Mouse (Mus musculus): ENCODE measurements around the gene Satb2. TPM values are rescaled to one million over a fixed set of nuclear protein-coding genes. Genes with fewer than 3 reads are reported as not detected.

Gene Satb2
- total RNA-seq, 1 experiment from 2014 or later, result 0.20 TPM

GRCm38 (mm10) chr1:56811486-56811885 lies 167.0 kb downstream of the Satb2 start:
- ATAC-seq (replicated peaks in 1 of 2; ENCODE audit: insufficient read depth in 1 of 2, low FRiP score in 2 of 2, low TSS enrichment in 1 of 2, low read depth in 1 of 2, poor library complexity in 2 of 2, severe bottlenecking in 2 of 2), result no peak

DNA sequence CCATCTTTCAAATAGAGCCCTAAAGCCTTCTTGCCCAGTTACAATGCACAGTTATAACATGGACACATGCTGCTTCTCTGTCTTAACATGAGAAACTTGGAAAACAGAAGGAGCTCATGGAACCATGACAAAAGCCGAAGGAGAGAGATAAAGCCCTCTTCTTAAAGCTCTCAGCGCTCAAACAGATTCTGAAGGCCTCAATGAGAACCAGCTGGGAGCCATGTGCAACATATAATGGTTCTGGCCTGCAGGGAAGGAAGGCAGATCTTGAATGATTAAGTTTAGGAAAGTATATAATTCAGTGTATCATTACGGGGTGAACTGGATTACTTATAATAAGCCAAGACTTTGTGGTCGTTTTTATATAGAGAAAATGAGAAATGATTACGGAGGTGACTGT lies 172.4 kb downstream of the Satb2 start:
- ATAC-seq (replicated peaks in 1 of 2; ENCODE audit: insufficient read depth in 1 of 2, low FRiP score in 2 of 2, low TSS enrichment in 1 of 2, low read depth in 1 of 2, poor library complexity in 2 of 2, severe bottlenecking in 2 of 2), result no peak

- ATAC-seq (replicated peaks in 1 of 2; ENCODE audit: insufficient read depth in 1 of 2, low FRiP score in 2 of 2, low TSS enrichment in 1 of 2, low read depth in 1 of 2, poor library complexity in 2 of 2, severe bottlenecking in 2 of 2), result no peak
These were observed 177.8 kb downstream of the Satb2 start for GRCm38 (mm10) chr1:56800611-56801010.

DNA sequence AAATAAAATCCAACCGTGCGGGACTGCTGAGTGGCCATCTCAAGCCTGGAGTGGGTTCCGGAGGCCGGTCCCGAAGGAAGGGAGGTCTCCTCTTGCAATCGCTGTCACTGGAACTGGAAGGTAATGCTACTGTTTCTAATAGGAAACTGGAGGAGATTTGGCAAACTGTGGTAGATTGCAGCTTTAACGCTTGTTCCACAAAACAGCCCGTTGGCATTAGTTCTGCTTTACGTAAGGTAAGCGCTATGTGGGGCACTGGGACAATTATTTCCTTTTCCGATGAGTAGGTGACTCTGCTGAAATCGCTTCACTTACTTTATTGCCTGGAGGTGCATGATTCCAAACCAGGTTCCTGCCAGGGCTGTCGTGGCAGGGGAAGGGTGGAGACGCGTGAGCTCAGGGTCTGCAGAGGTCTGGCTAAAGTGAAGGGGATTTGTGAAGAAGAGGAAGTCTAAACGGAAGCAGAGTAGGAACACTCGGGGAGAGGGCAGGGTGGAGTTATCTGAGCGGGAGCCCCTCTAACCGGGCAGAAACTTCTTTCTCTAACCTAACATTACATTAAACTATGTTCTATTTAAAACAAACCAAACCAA lies 183.3 kb downstream of the Satb2 start:
- peak; percentile 71 to 89 for ATAC-seq (replicated peaks in 1 of 2; ENCODE audit: insufficient read depth in 1 of 2, low FRiP score in 2 of 2, low TSS enrichment in 1 of 2, low read depth in 1 of 2, poor library complexity in 2 of 2, severe bottlenecking in 2 of 2)

GRCm38 (mm10) chr1:56789641-56790040 lies 188.8 kb downstream of the Satb2 start:
- ATAC-seq (replicated peaks in 1 of 2; ENCODE audit: insufficient read depth in 1 of 2, low FRiP score in 2 of 2, low TSS enrichment in 1 of 2, low read depth in 1 of 2, poor library complexity in 2 of 2, severe bottlenecking in 2 of 2), result no peak

- ATAC-seq (replicated peaks in 1 of 2; ENCODE audit: insufficient read depth in 1 of 2, low FRiP score in 2 of 2, low TSS enrichment in 1 of 2, low read depth in 1 of 2, poor library complexity in 2 of 2, severe bottlenecking in 2 of 2), result peak; percentile 97 to 99
These were observed 196.3 kb downstream of the Satb2 start for GRCm38 (mm10) chr1:56782139-56782538.

GRCm38 (mm10) chr1:56764205-56764604 lies 214.2 kb downstream of the Satb2 start:
- no peak for ATAC-seq (replicated peaks in 1 of 2; ENCODE audit: insufficient read depth in 1 of 2, low FRiP score in 2 of 2, low TSS enrichment in 1 of 2, low read depth in 1 of 2, poor library complexity in 2 of 2, severe bottlenecking in 2 of 2)

- ATAC-seq (replicated peaks in 1 of 2; ENCODE audit: insufficient read depth in 1 of 2, low FRiP score in 2 of 2, low TSS enrichment in 1 of 2, low read depth in 1 of 2, poor library complexity in 2 of 2, severe bottlenecking in 2 of 2), result no peak
These were observed 216.9 kb downstream of the Satb2 start for GRCm38 (mm10) chr1:56761512-56761911.

GRCm38 (mm10) chr1:56753283-56753682 lies 225.2 kb downstream of the Satb2 start:
- no peak for ATAC-seq (replicated peaks in 1 of 2; ENCODE audit: insufficient read depth in 1 of 2, low FRiP score in 2 of 2, low TSS enrichment in 1 of 2, low read depth in 1 of 2, poor library complexity in 2 of 2, severe bottlenecking in 2 of 2)

- ATAC-seq (replicated peaks in 1 of 2; ENCODE audit: insufficient read depth in 1 of 2, low FRiP score in 2 of 2, low TSS enrichment in 1 of 2, low read depth in 1 of 2, poor library complexity in 2 of 2, severe bottlenecking in 2 of 2), result no peak
These were observed 227.8 kb downstream of the Satb2 start for GRCm38 (mm10) chr1:56750693-56751092.

GRCm38 (mm10) chr1:56749629-56750311 lies 228.7 kb downstream of the Satb2 start:
- no peak for ATAC-seq (replicated peaks in 1 of 2; ENCODE audit: insufficient read depth in 1 of 2, low FRiP score in 2 of 2, low TSS enrichment in 1 of 2, low read depth in 1 of 2, poor library complexity in 2 of 2, severe bottlenecking in 2 of 2)

DNA sequence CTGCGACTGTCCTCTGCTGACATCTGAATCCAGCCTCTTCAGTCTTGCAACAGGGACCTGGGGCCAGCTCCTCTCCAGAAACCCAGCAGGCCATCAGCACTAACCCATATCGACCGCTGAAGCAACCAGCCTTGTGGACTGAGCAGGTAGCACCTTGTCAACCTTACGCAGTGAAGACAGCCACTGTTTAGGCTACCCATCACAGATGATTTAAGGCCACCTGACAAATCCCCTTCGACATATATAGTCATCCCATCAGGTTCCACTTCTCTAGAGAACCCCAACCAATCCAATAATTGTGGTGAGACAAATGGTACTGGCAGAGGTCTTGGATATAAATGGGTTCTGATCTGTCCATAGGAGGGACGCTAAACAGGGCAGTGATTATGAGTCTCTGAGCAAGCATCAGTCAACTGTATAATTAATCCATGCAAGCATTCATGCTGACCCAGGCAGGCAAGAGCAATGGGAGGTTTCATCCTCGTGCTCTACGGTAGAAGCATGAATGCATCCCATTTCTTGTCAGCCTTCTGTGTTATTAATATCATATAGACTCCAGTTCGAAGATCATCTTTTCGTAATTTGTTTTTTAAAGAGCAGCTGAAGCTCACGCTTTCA lies 229.5 kb downstream of the Satb2 start:
- no peak for ATAC-seq (replicated peaks in 1 of 2; ENCODE audit: insufficient read depth in 1 of 2, low FRiP score in 2 of 2, low TSS enrichment in 1 of 2, low read depth in 1 of 2, poor library complexity in 2 of 2, severe bottlenecking in 2 of 2)

Measured in hematopoietic stem cell, adult 5-6 weeks (primary cell).